Mouse (Mus musculus) midbrain, embryonic 15.5 days (tissue): ENCODE measurements around the gene Sox3. TPM values are rescaled to one million over a fixed set of nuclear protein-coding genes. Genes with fewer than 3 reads are reported as not detected.
A peak's percentile ranks its signal among the peaks of the same experiment; 100 is the strongest.

Experiments used
- ATAC-seq: fragments of 200-750 bp; cut with Nextera tagmentation; replicated peaks from 2 replicates; pipeline ENCODE4 v1.8.0; 2017; ENCODE audit warnings: moderate TSS enrichment
- H3K27ac ChIP-seq: fragments of 300-500 bp; sonication (generic); 2 replicates; pipeline ENCODE4 v1.5.1; 2015; ENCODE audit warnings: mild to moderate bottlenecking, inconsistent platforms
- H3K27me3 ChIP-seq: fragments of 300-500 bp; sonication (generic); replicated peaks from 2 replicates; pipeline ENCODE4 v1.6.1; 2015; ENCODE audit warnings: inconsistent platforms
- H3K36me3 ChIP-seq: fragments of 300-500 bp; sonication (generic); replicated peaks from 2 replicates; pipeline ENCODE4 v1.6.1; 2015; ENCODE audit warnings: inconsistent platforms
- H3K4me1 ChIP-seq: fragments of 300-500 bp; sonication (generic); 2 replicates; pipeline ENCODE4 v1.6.1; 2015; ENCODE audit warnings: inconsistent platforms
- H3K4me2 ChIP-seq: fragments of 300-500 bp; sonication (generic); 2 replicates; pipeline ENCODE4 v1.6.1; 2015; ENCODE audit warnings: inconsistent platforms, mild to moderate bottlenecking, moderate library complexity
- H3K4me3 ChIP-seq: fragments of 300-500 bp; sonication (generic); 2 replicates; pipeline ENCODE4 v1.5.1; 2015; ENCODE audit warnings: mild to moderate bottlenecking, inconsistent platforms
- H3K9ac ChIP-seq: fragments of 300-500 bp; sonication (generic); 2 replicates; pipeline ENCODE4 v1.6.1; 2015; ENCODE audit warnings: mild to moderate bottlenecking, inconsistent platforms
- H3K9me3 ChIP-seq: fragments of 300-500 bp; sonication (generic); 2 replicates; pipeline ENCODE4 v1.6.1; 2016; ENCODE audit warnings: inconsistent platforms
- WGBS: fragments of 180-500 bp; shearing (Covaris S2); methylation state at CpG from one replicate; pipeline ENCODE4 v1.1.7; 2015; ENCODE audit warnings: mixed read lengths; 5-methylcytosine and 5-hydroxymethylcytosine counted together
- polyA plus RNA-seq: library from polyadenylated mRNA; unstranded; fragments of >200 nt; fragmentation: Nextera tagmentation; extraction: Ambion mirVana; gene quantifications from 2 replicates; pipeline ENCODE4 v1.2.1, GENCODE M21; 2015

The Sox3 gene
- polyA plus RNA-seq, 1 experiment from 2014 or later = 1.9 TPM

DNA sequence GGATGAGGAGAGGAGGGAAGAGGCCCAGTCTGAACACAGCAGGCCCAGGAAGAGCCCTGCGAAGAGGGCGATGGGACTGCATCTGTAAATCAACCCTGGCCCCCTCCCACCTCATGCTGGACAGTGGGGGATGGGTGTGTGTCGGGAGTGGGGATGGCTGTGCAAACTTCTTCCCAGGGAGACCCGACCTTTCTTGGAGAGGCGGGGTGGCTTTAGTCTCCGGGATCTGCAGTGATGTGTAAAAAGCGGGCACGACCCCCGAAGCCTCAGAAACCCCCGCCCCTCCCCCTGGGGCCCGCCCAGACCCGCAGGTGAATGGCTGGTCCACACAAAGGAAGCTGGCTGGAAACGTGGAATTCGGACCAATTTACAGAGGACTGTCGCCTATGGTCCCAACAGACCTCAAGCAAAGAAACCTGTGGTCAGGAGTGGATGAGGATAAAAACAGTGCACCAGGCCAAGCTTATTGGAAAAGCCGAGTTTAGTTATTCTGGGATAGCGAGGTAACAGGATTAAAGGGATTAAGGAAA lies 3.2 kb downstream of the Sox3 start:
- peak overlapping the region; percentile 72; the same call in 1 of the 2 replicates for H3K4me2 ChIP-seq
- peaks cover 19% of the 10 kb centered on the region; the same call in 1 of the 2 replicates for H3K4me1 ChIP-seq
- ATAC-seq = no peak
- no peaks in the 10 kb centered on the region for H3K36me3 ChIP-seq
- H3K27ac ChIP-seq = no peak overlapping the region
- WGBS = 18% methylated on average over 17 of the region's 17 CpGs
- no peaks in the 10 kb centered on the region for H3K9me3 ChIP-seq
- H3K9ac ChIP-seq = no peak overlapping the region
- peak overlapping the region; percentile 56; the same call in 1 of the 2 replicates for H3K4me3 ChIP-seq
- H3K27me3 ChIP-seq = 0 out of 2 replicates have a peak, but pooled peaks cover 4% of the 10 kb centered on the region
